Mouse (Mus musculus) right cerebral cortex, postnatal 14 days (tissue): ENCODE measurements around the gene Cdhr3.

ENCODE experiments used
- DNase-seq: peaks from one replicate; pipeline ENCODE4 v3.0.0; 2022

Cdhr3 gene

GRCm38 (mm10) chr12:33034343-33035088 is 58.2 kb downstream of the Cdhr3 start:
- DNase-seq = no peak

GRCm38 (mm10) chr12:33033221-33033620 is 59.5 kb downstream of the Cdhr3 start:
- no peak for DNase-seq

DNA sequence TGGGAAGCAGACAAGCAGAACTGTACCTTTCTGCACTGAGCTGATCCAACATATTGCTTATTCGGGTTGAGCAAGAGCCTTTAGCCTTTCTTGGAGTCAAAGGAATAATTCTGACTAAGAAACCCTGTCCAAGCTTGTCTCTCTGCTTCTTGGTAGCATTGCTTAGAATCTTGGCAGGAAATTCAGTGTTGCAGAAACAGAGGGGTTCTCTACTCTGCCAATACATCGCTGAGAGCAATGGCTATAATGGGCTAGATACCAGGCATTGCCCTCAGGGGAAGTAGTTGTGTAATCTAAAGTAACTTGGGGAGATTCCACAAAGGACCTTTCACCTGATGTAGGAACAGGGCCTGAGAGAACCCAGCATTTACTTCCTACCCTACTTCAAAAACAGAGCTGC is 62.1 kb downstream of the Cdhr3 start:
- no peak for DNase-seq

DNA sequence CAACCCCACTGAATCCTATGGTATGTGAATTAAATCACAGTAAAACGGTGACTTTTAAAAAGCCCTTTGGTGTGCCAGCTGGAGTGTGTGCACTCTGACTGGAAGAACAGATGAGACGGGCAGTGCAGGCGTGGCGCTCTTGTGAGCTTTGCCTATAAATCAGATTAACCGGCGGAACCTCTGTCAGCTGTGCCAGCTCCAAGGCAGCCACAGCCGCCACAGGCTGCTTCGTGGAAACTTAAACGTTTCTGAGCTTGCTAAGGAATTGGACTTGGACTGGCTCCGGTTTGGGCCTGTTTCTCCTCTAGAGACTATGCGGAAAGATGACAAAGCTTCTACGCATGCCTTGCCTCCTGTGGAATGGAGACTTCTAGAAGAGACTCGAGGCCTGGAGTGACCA is 62.6 kb downstream of the Cdhr3 start:
- no peak for DNase-seq

DNA sequence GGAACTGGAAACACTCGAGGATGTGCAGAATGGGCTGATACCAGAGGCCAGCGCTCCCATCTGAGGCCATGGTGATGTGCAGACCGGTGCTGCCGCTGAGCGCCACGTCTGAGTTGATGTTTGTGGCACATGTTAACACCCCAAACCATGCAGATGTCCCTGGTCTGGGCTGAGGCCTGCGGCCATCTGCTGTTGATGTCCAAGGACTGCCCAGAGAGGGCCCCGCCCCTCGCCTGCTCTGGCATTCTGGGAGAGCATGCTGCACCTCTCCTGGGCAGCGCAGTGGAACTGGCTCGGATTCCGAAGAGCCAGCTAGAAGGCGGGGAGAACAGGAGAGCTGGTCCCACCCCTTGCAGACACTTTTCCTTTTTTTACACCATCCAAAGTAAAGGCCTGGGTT is 64.0 kb downstream of the Cdhr3 start:
- DNase-seq = no peak

GRCm38 (mm10) chr12:33028109-33028691 is 64.5 kb downstream of the Cdhr3 start:
- no peak for DNase-seq

GRCm38 (mm10) chr12:33027093-33027492 is 65.6 kb downstream of the Cdhr3 start:
- peak; percentile 68 for DNase-seq

DNA sequence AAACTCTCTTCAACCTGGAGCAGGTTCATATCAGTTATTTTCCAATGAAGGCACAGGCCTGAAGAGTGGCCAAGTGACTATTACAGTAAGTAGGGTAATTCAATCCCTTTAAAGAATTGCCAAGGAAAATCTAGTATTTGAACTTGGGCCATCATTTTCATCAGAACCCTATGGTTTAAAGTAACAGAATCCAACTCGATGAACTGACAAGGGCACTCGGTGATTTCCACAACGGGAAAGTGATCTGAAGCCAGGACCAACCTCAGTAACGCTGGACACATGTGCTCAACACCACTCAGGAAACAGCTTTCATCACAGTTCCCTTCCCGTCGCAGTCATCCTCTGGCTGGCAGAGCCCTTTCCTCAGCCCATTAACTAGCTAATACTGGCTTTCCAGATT is 68.2 kb downstream of the Cdhr3 start:
- DNase-seq = no peak

DNA sequence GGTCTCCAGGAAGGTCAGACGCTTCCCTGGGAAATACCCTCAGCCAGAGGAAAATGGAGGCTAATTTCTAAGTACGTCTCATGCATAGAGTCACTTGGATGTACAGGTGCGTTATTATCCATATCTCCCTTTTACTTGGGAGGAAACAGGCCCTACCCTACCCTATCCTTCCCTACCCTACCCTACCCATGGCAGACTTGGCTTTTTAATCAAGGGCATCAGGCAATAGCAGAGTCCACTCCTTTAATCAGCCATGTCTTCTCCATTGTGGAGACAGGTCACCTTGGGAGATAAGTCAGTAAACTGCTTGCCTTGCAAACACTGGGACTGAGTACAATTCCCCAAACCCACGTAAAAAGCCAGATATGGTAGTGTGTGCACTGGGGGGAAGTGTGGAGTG is 70.9 kb downstream of the Cdhr3 start:
- no peak for DNase-seq

GRCm38 (mm10) chr12:33021140-33021539 is 71.5 kb downstream of the Cdhr3 start:
- no peak for DNase-seq

DNA sequence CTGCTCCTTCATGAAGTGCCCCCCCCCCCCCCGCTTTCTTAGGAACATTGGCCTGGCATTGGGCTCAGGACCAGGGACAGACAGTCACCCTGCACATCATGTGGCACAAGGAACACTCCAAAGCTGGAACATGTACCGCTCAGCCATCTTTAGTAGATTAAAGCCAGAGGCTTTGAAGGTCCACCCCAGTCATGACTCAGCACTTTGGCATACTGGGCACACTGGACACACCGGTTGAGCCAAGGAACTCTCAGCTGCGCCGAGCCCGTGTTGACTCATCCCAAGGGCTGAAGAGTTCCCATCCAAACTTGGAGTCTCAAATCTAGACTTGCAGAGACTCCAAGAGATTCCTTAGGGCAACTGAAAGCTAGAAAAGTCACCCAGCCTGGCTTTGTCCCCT is 72.7 kb downstream of the Cdhr3 start:
- DNase-seq = no peak

DNA sequence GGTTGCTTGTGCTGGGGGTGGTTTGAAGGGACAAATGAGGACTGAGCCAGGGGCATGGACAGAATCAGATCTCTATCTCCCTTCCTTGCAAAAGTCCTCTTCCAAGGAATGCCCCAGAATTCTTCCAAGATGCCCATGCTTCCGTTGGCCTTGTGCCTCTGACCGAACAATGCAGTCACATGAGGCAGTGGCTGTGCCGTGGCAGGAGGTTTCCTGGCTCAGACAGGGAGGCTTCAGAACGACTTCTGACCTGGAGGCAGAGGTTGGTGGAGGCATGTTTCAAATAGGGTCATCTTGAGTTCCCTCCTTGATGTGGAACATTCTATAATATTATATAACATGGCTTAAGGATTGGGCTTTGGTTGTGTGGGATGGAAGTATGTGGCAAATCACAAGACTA is 74.1 kb downstream of the Cdhr3 start:
- no peak for DNase-seq

DNA sequence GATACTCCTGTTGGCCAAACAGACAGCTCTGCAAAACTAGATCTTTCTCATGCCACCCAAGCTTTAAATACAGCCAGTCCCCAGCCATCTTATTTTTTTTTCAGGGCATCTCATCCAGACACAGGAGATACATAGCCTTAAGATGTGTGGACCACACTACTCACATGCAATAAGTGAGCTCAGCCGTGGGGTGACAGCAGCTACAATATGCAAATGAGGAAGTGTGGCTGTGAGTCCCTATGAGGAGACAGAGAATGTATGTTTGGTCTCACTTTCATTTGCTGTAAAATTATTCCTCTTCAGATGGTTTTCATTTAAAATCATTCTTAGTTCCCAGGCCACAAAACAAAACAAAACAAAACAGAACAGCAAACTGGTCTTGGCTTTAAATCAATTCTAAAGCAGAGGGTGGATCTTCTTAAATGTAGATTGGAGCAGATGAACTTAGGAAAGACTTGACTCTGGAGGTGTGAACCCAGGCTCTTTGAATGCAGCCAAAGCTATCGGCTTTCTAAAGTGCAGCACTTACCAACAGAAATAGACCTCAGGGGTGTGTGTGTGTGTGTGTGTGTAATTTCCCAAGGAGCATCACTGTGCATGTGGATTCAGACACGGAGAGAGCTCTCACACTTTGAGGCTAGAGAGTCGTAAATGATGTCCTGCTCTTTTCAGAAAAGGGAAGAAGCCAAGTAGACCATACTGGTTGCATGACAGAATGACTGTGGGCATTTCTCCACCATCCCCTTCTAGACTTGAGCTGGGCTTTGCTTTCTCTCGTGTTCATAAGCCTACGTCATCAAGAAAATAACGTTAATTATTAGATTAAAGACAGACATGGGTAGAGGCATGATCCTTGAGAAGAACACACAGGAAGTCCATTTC is 75.6 kb downstream of the Cdhr3 start:
- DNase-seq = no peak

DNA sequence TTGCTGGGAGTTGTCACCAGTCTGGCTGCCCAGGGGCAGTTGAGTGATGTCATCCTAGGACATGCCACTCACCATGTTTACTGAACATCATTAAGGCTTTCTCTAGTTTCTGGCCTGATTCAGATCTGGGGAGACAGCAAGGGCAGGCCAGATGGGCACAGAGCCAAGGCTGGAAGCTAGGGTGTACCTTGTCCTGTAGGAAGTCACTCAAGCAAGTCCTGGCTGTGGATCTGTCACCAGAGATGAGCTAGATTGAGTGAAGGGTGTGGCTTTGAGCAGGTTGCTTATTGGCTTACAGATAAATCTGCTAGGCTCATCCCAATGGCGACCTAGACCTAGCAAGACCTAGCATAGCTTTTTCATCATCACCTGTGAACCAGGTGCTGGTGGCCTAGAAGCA is 77.6 kb downstream of the Cdhr3 start:
- no peak for DNase-seq

- no peak for DNase-seq
These were observed 78.5 kb downstream of the Cdhr3 start for GRCm38 (mm10) chr12:33014050-33014796.

- peak; percentile 35 for DNase-seq
These were observed 82.6 kb downstream of the Cdhr3 start for GRCm38 (mm10) chr12:33010026-33010425.

DNA sequence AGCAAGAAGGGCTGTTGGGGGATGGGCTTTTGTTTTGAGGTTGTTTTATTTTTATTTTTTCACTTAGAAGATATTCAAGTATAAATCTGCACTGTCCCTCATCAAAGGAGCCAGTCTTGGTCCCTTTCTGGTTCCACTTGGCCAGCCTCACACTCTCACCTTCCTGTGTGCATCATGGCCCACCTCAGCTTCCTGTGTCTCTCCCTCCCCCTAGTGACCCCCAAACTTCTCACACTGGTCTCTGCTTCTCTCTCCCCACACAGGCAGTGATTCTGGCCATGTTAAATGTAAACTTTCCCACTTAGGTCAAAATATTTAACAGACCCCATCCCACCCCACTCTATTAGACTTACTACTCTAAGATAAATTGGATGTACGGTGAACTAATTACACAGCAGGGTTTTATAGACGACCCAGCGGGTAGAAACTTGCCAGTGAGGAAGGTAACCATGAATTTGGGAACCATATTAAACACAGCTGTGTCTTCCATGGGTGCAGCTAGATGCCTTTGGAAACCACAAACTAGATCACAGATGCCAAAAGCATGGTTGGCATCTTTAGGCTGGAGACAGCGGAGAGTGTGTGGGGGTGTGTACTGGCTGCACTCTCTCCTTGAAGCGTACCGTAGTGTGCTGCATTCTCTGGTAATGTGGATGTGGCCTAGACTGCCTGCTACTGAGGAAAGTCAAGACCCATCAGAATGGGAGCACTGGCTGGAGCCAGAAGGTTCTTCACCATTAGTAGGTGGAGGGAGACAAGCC is 83.3 kb downstream of the Cdhr3 start:
- no peak for DNase-seq

GRCm38 (mm10) chr12:33008305-33009110 is 84.2 kb downstream of the Cdhr3 start:
- no peak for DNase-seq

DNA sequence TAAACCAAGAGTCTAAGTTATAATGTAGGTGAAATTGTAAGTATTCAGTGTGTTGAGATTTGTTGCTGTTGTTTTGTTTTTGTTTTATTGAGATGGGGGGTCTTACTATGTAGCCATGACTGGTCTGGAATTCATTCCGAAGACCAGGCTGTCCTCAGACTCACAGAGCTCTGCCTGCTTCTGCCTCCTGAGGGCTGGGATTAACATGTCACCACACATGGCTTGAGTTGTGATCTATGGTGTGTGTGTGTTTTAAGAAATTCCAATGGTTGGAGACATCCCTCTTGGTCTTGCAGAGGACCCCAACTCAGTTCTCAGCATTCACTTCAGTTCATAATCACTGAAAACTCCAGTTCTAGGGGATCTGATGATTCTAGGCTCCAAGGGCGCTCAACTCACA is 85.5 kb downstream of the Cdhr3 start:
- DNase-seq = no peak

DNA sequence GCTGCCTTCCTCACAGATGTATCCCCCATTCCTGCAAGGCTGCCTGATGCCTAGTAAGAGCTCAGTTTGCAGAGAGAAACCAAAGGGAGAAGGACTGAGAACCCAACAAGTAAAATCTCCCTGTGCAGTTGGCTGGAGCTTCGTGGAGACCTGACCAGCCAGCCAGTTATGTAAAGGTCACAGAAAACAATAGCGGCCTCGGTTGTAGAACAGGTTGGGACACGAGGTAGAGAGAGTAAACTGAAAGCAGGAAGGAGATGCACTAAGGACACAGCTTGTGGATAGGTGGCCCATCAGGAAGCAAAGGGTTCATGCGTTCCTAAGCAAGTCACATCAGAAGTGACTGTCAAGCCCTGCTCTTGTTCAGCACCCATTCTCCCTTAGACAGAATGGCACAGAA is 86.8 kb downstream of the Cdhr3 start:
- DNase-seq = no peak

DNA sequence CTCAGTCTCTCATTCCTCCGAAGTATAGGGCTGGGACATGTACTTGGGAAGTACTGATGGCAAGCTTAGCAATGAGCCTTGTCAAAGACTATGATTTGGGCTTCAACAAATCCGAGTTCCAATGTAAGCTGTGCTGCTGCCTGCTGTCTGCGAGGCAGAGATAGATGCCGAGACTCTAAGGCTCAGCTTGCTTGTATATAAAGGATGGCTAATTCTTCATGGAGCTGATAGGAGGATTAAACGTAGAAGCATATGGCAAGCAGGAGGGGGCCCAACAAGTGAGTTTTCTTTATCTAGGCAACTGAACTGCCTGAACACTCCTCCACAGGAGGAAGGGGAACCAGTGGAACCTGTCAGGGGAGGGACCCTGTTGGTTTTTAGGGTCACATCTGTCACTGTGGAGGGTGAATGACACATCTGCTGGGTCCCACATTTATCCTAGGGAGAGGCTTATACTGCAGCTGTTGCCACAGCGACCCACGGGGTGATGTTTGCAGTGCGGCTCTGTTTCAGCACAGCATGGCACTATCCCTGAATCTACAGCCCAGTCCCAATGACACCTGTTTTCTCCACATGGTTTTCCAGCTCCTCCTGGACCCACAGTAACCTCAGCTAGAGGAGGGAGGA is 89.2 kb downstream of the Cdhr3 start:
- DNase-seq = no peak
